Mouse (Mus musculus) lung, embryonic 16.5 days (tissue): ENCODE measurements at regions not wholly inside any gene's neighbourhood (a gene's known extent, or its start where the extent isn't known, plus 50 kb on each side); places are given as distances from the start of the nearest gene placed in this dataset.

Experiments used
- ATAC-seq: fragments of 200-750 bp; cut with Nextera tagmentation; 2 replicates; pipeline ENCODE4 v1.8.0; 2017; ENCODE audit warnings: low read depth, mild to moderate bottlenecking, moderate library complexity
- H3K27ac ChIP-seq: fragments of 300-500 bp; sonication (generic); 2 replicates; pipeline ENCODE4 v1.5.1; 2014; ENCODE audit warnings: mild to moderate bottlenecking, control low read depth, low read length
- H3K27me3 ChIP-seq: fragments of 300-500 bp; sonication (generic); 2 replicates; pipeline ENCODE4 v1.6.1; 2014; ENCODE audit warnings: low read depth, low read length, mixed read lengths; ENCODE audit not compliant: control insufficient read depth, insufficient read depth
- H3K36me3 ChIP-seq: fragments of 300-500 bp; sonication (generic); 2 replicates; pipeline ENCODE4 v1.6.1; 2014; ENCODE audit warnings: low read length; ENCODE audit not compliant: control insufficient read depth, insufficient read depth
- H3K4me1 ChIP-seq: fragments of 300-500 bp; sonication (generic); replicated peaks from 2 replicates; pipeline ENCODE4 v1.6.1; 2014; ENCODE audit warnings: low read length, mixed read lengths; ENCODE audit not compliant: control insufficient read depth, insufficient read depth
- H3K4me2 ChIP-seq: fragments of 300-500 bp; sonication (generic); 2 replicates; pipeline ENCODE4 v1.6.1; 2014; ENCODE audit warnings: low read depth, low read length, control low read depth
- H3K4me3 ChIP-seq: fragments of 300-500 bp; sonication (generic); 2 replicates; pipeline ENCODE4 v1.5.1; 2014; ENCODE audit warnings: mild to moderate bottlenecking, low read length, control low read depth
- H3K9ac ChIP-seq: fragments of 300-500 bp; sonication (generic); 2 replicates; pipeline ENCODE4 v1.6.1; 2014; ENCODE audit warnings: low read length, control low read depth
- H3K9me3 ChIP-seq: fragments of 300-500 bp; sonication (generic); 2 replicates; pipeline ENCODE4 v1.6.1; 2016; ENCODE audit warnings: low read length; ENCODE audit not compliant: control insufficient read depth
- WGBS: fragments of 180-500 bp; shearing (Covaris S2); extraction: QIAGEN DNeasy Blood & Tissue Kit; methylation state at CpG from one replicate; pipeline ENCODE4 v1.1.7; 2014; 5-methylcytosine and 5-hydroxymethylcytosine counted together

DNA sequence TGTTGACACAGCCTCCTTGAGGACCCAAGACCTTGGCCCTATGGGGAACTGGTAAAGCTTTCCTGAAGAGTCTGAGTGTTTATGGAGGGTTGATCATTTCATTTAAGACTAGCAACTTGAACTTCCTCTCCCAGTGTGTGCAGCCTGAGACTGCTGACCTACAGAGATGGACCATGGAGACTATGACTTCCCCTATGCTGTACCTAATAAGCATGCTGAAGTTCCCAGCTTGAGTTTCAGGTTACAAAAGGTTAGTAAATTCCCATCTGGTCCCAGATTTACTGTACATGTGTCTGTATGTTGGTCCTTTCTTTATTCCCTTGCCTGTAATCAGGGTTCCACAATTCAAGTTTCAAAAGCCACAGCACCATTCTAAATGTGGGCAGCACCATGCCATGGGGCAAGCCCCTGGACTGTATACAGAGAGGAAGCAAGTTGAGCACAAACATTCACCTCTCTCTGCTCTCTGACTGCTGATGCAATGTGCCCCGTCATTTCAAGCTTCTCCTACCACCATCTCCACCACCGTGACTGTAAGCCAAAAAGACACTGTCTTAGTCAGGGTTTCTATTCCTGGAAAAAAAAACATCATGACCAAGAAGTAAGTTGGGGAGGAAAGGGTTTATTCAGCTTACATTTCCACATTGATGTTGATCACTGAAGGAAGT, 431.0 kb upstream of the Spred2 start:
- no peaks in the 10 kb centered on the region for H3K4me1 ChIP-seq
- 77% methylated on average over 2 of the region's 2 CpGs for WGBS
- no peaks in the 10 kb centered on the region for H3K9me3 ChIP-seq
- H3K4me2 ChIP-seq = no peak overlapping the region
- no peaks in the 10 kb centered on the region for H3K27me3 ChIP-seq
- no peaks in the 10 kb centered on the region for H3K36me3 ChIP-seq
- H3K27ac ChIP-seq = no peak overlapping the region
- H3K4me3 ChIP-seq = no peak overlapping the region
- no peak for ATAC-seq
- no peak overlapping the region for H3K9ac ChIP-seq

GRCm38 (mm10) chr11:19521721-19522120, 402.5 kb upstream of the Spred2 start:
- Histone ChIP-seq H3K9me3 (no peaks in the 10 kb centered on the region), H3K9ac (no peak overlapping the region), H3K27ac (no peak overlapping the region), H3K4me3 (no peak overlapping the region), H3K4me1 (no peaks in the 10 kb centered on the region), H3K27me3 (no peaks in the 10 kb centered on the region), H3K36me3 (no peaks in the 10 kb centered on the region), H3K4me2 (no peak overlapping the region)
- 93% methylated on average over 3 of the region's 3 CpGs for WGBS
- no peak for ATAC-seq

GRCm38 (mm10) chr11:19523853-19524487, 400.2 kb upstream of the Spred2 start:
- 56% methylated on average over 6 of the region's 6 CpGs for WGBS
- Histone ChIP-seq H3K4me1 (no peaks in the 10 kb centered on the region), H3K9ac (no peak overlapping the region), H3K4me3 (no peak overlapping the region), H3K27me3 (no peaks in the 10 kb centered on the region), H3K36me3 (no peaks in the 10 kb centered on the region), H3K4me2 (no peak overlapping the region), H3K9me3 (no peaks in the 10 kb centered on the region), H3K27ac (no peak overlapping the region)
- ATAC-seq = no peak

DNA sequence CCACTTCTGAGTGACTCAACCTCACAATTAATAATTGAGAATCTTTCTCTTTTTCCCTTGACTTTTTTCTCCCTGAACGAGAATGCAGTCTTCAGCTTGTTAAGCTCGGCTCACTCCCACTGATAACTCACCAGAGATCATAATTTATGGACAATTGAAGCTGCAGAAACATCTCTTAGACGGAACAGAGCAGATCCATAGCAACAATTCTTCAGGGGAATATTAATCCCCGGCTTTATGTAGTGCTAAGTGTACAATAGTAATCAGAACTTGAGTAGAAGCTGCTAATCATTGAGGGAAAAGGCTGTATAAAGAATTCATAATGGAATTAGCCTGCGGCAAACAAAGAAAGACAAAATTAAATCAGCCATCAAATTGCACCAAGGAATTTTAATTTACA, 395.0 kb upstream of the Spred2 start:
- H3K9ac ChIP-seq = no peak overlapping the region
- no peak overlapping the region for H3K4me2 ChIP-seq
- peaks cover 5% of the 10 kb centered on the region; the same call in 1 of the 2 replicates for H3K4me1 ChIP-seq
- ATAC-seq = no peak
- no peaks in the 10 kb centered on the region for H3K27me3 ChIP-seq
- H3K4me3 ChIP-seq = no peak overlapping the region
- WGBS = 56% methylated on average over 5 of the region's 5 CpGs
- no peak overlapping the region for H3K27ac ChIP-seq
- no peaks in the 10 kb centered on the region for H3K36me3 ChIP-seq
- H3K9me3 ChIP-seq = no peaks in the 10 kb centered on the region

- Histone ChIP-seq H3K4me3 (no peak overlapping the region), H3K27me3 (no peaks in the 10 kb centered on the region), H3K9me3 (no peaks in the 10 kb centered on the region), H3K4me1 (peaks cover 5% of the 10 kb centered on the region; the same call in 1 of the 2 replicates), H3K9ac (no peak overlapping the region), H3K4me2 (no peak overlapping the region), H3K36me3 (no peaks in the 10 kb centered on the region), H3K27ac (no peak overlapping the region)
- ATAC-seq = no peak
- 78% methylated on average over 3 of the region's 3 CpGs for WGBS
Measured at GRCm38 (mm10) chr11:19530652-19531051, 393.5 kb upstream of the Spred2 start.

DNA sequence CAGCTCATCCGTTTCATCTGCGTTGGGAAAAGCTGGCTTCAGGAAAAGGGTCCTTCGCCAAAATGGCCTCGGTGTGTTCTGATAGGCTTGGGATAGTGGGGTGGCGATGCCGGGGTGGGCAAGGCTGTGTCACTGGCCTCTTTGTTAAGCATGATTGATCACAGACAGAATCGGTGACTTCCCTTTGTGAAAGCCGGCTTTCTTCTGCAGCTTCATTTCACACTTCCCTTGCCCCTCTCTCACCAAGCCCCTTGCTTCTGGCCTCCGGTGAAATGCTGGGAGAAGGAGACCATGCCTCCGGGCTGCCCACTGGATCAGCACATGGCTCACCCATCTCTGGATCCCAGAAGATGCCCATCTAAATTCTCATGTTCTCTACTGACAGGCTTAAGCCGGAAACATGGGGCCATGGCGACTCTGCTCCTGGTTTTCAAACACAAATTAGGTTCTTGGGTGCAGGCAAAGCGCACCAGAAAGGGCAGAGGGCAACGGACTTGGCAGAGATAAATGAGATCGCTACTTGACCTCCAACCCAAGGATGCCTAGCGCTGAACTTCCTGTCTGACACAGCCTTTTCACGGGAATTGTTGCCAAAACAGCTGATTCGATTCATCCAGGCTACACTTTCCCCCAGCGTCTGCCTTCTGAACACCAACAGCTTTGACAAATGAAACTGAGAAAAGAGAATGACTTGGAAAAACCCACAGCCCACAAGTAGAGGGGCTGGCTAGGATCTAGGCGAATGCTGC, 392.7 kb upstream of the Spred2 start:
- Histone ChIP-seq H3K4me3 (peak overlapping the region; percentile 8; the same call in 1 of the 2 replicates), H3K4me2 (peak overlapping the region; percentile 17), H3K27me3 (no peaks in the 10 kb centered on the region), H3K36me3 (no peaks in the 10 kb centered on the region), H3K27ac (no peak overlapping the region), H3K9me3 (no peaks in the 10 kb centered on the region), H3K9ac (no peak overlapping the region), H3K4me1 (peaks cover 5% of the 10 kb centered on the region; the same call in 1 of the 2 replicates)
- ATAC-seq = no peak
- 23% methylated on average over 20 of the region's 20 CpGs for WGBS

DNA sequence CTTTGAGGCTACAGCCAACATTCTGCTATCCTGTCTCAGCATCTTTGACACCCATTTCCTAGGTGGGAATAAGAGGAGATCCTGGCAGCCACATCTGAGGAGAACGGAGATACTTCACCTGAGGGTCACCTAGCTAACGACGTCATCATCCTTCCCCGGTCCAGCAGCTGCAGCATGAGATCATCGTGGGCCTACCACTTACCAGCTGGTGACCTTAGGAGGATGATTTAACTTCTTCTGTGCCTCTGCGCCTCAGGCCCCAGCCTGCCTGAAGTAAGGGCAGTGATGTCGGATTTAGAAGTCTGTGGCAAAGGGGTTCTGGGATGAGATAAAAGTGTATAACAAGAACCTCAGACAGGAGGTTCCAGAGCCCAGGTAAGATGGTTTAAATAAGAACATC, 391.3 kb upstream of the Spred2 start:
- Histone ChIP-seq H3K27ac (no peak overlapping the region), H3K27me3 (no peaks in the 10 kb centered on the region), H3K4me2 (no peak overlapping the region), H3K9me3 (no peaks in the 10 kb centered on the region), H3K9ac (no peak overlapping the region), H3K4me3 (no peak overlapping the region), H3K4me1 (peaks cover 5% of the 10 kb centered on the region; the same call in 1 of the 2 replicates), H3K36me3 (no peaks in the 10 kb centered on the region)
- WGBS = 69% methylated on average over 7 of the region's 7 CpGs
- no peak for ATAC-seq

DNA sequence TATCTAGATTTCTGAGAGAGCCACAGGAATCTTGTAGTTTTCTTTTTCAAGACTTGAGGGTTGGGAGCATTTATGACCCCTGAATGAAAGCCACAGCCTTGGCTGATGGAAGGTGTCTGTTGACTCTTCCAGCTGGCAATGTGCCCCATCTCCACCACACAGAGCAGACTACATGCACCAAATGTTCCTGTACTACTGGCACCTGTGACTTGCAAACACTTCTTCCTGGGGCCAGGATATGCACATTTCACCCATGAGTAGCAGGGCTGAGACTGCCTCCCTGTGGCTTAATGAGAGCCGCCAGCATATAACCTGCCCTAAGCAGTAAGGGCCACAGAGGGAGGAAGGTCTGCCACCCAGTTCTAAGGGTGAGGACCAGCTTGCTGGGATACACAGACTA, 390.5 kb upstream of the Spred2 start:
- Histone ChIP-seq H3K4me2 (no peak overlapping the region), H3K36me3 (no peaks in the 10 kb centered on the region), H3K4me3 (no peak overlapping the region), H3K9me3 (no peaks in the 10 kb centered on the region), H3K4me1 (peaks cover 5% of the 10 kb centered on the region; the same call in 1 of the 2 replicates), H3K27me3 (no peaks in the 10 kb centered on the region), H3K27ac (no peak overlapping the region), H3K9ac (no peak overlapping the region)
- no peak for ATAC-seq
- WGBS = 69% methylated on average over 1 of the region's 1 CpGs

GRCm38 (mm10) chr11:19535215-19535614, 389.0 kb upstream of the Spred2 start:
- Histone ChIP-seq H3K27ac (no peak overlapping the region), H3K4me3 (no peak overlapping the region), H3K27me3 (no peaks in the 10 kb centered on the region), H3K9ac (no peak overlapping the region), H3K9me3 (no peaks in the 10 kb centered on the region), H3K4me2 (no peak overlapping the region), H3K4me1 (peaks cover 5% of the 10 kb centered on the region; the same call in 1 of the 2 replicates), H3K36me3 (no peaks in the 10 kb centered on the region)
- ATAC-seq = no peak
- WGBS = 79% methylated on average over 1 of the region's 1 CpGs
